Mouse (Mus musculus) cerebellum, postnatal 10 days (tissue): ENCODE measurements at regions not wholly inside any gene's neighbourhood (a gene's known extent, or its start where the extent isn't known, plus 50 kb on each side); places are given as distances from the start of the nearest gene placed in this dataset.

Source experiments
- DNase-seq, 2 experiments: peaks; one replicate each; pipeline ENCODE4 v3.0.0; 2021; ENCODE audit warnings: mixed read lengths in 2 of 2

DNA sequence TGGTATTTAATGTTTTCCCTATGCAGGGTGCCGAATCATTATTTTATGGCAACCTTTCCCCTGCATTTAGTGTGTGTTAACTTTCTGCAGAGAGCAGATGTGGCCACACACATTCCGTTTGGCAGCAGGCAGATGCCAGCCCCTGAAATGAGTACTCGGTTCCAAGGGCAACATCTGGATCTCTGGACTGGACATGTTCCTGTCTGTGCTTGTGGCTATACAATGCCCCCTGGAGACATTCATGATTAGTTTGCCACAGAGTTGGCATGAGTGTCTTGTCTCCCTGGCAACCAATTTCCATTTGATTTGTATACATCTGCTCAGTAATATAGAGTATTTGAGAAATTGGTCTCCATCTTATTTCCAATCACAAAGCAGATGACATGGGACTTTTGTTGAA lies 1676.3 kb upstream of the Got2 start:
- peak in 1 of 2 experiments; percentile 4 for DNase-seq

GRCm38 (mm10) chr8:97543881-97544280 lies 1655.5 kb upstream of the Got2 start:
- DNase-seq = no peak

DNA sequence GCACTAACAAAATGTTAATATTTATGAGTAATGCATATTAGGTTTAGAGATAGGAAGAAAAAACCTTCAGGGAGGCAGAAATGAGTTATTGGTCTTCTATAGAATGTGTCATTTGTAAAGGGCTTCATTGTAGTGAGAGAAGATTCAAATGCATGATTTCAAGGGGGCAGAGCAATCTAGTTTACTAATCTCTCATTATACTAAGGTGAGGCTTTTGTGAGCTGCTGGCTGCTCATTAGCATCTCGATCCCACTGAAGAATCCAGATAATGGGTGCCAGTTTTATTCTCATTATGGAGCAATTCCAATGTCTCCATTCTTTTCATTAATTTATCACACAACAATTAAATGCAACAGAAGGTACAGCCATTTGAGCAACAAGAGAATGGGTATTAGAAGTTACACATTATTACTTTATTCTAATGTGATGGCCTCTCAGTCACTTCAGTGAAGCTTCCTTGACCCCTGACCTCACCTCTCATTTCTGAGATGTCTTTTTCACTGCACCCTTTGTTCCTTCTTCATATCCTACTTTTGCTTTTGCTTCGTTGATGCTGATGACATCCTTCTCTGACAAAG lies 1644.8 kb upstream of the Got2 start:
- no peak for DNase-seq
